Mouse (Mus musculus) bone marrow, adult 2 months (tissue): Measurements from ENCODE around the gene Eif4e. TPM values are rescaled to one million over a fixed set of nuclear protein-coding genes. Genes with fewer than 3 reads are reported as not detected.

Source experiments
- H3K27ac ChIP-seq: fragments of 200-500 bp; 2 replicates; pipeline ENCODE4 v1.5.1; 2012; ENCODE audit warnings: low read depth, mild to moderate bottlenecking, control low read depth, inconsistent platforms, low read length; ENCODE audit not compliant: control insufficient read depth, poor library complexity, insufficient read depth
- H3K4me1 ChIP-seq: fragments of 200-500 bp; 2 replicates; pipeline ENCODE4 v1.6.1; 2011; ENCODE audit warnings: low read length; ENCODE audit not compliant: control insufficient read depth, insufficient read depth
- H3K4me3 ChIP-seq: fragments of 200-500 bp; replicated peaks from 2 replicates; pipeline ENCODE3; 2011; ENCODE audit warnings: mild to moderate bottlenecking, low read depth, low read length, control low read depth; ENCODE audit not compliant: control insufficient read depth
- CTCF ChIP-seq: fragments of 200-500 bp; IDR thresholded peaks from 2 replicates; pipeline ENCODE4 v1.5.1; 2011; ENCODE audit warnings: low read length, control low read depth; ENCODE audit not compliant: control insufficient read depth, insufficient read depth
- POLR2A ChIP-seq: fragments of 200-500 bp; IDR thresholded peaks from 2 replicates; pipeline ENCODE4 v1.6.1; 2011; ENCODE audit warnings: low read depth, mild to moderate bottlenecking, control low read depth, low read length, borderline replicate concordance; ENCODE audit not compliant: control insufficient read depth
- WGBS: fragments of 180-500 bp; shearing (Covaris S2); methylation state at CpG from one replicate; pipeline ENCODE4 v1.1.7; 2018; 5-methylcytosine and 5-hydroxymethylcytosine counted together
- polyA plus RNA-seq: library from polyadenylated mRNA; stranded (reverse); fragments of >200 nt; gene quantifications from 2 replicates; pipeline ENCODE4 v1.2.4, GENCODE M21; 2011; ENCODE audit warnings: low replicate concordance; ENCODE audit not compliant: missing spikeins, insufficient read depth, insufficient read length

The Eif4e gene
- polyA plus RNA-seq, 1 experiment, result 78.5 TPM

- Histone ChIP-seq H3K27ac (peak overlapping the region; percentile 72), H3K4me1 (no peaks in the 10 kb centered on the region; the same call in 1 of the 2 replicates), H3K4me3 (peak overlapping the region; percentile 74)
- TF ChIP-seq CTCF (no peak), POLR2A (no peak)
- under 1% methylated on average over 58 of the region's 64 CpGs for WGBS
Measured at GRCm38 (mm10) chr3:138527667-138528231, 1.8 kb downstream of the Eif4e start.

- Histone ChIP-seq H3K4me1 (no peaks in the 10 kb centered on the region; the same call in 1 of the 2 replicates), H3K27ac (no peak overlapping the region; the same call in 1 of the 2 replicates), H3K4me3 (peak overlapping the region; percentile 74)
- 4% methylated on average over 16 of the region's 16 CpGs for WGBS
- TF ChIP-seq POLR2A (no peak), CTCF (no peak)
Measured at GRCm38 (mm10) chr3:138528265-138528664, 2.3 kb downstream of the Eif4e start.

- no peak overlapping the region for H3K27ac ChIP-seq
- no peak for TF ChIP-seq POLR2A
- TF ChIP-seq CTCF, result no peak
- H3K4me3 ChIP-seq, result no peak overlapping the region
- 67% methylated on average over 8 of the region's 8 CpGs for WGBS
- peaks cover 1% of the 10 kb centered on the region; the same call in 1 of the 2 replicates for H3K4me1 ChIP-seq
Measured at GRCm38 (mm10) chr3:138530578-138531478, 4.8 kb downstream of the Eif4e start.

- Histone ChIP-seq H3K4me1 (peaks cover 1% of the 10 kb centered on the region; the same call in 1 of the 2 replicates), H3K4me3 (no peak overlapping the region), H3K27ac (no peak overlapping the region)
- WGBS, result 54% methylated on average over 12 of the region's 12 CpGs
- TF ChIP-seq CTCF (no peak), POLR2A (no peak)
Measured at GRCm38 (mm10) chr3:138531479-138532181, 5.7 kb downstream of the Eif4e start.

- WGBS, result 34% methylated on average over 2 of the region's 2 CpGs
- no peak overlapping the region for H3K27ac ChIP-seq
- TF ChIP-seq POLR2A, result no peak
- no peak for TF ChIP-seq CTCF
- H3K4me3 ChIP-seq, result no peak overlapping the region
- peaks cover 1% of the 10 kb centered on the region; the same call in 1 of the 2 replicates for H3K4me1 ChIP-seq
Measured at GRCm38 (mm10) chr3:138532764-138533163, 6.8 kb downstream of the Eif4e start.

- no peak overlapping the region for H3K27ac ChIP-seq
- WGBS, result 87% methylated on average over 2 of the region's 2 CpGs
- no peak for TF ChIP-seq POLR2A
- TF ChIP-seq CTCF, result no peak
- peaks cover 1% of the 10 kb centered on the region; the same call in 1 of the 2 replicates for H3K4me1 ChIP-seq
- H3K4me3 ChIP-seq, result no peak overlapping the region
Measured at GRCm38 (mm10) chr3:138536031-138536430, 10.1 kb downstream of the Eif4e start.

- no peaks in the 10 kb centered on the region for H3K4me1 ChIP-seq
- no peak overlapping the region for H3K27ac ChIP-seq
- TF ChIP-seq CTCF, result no peak
- TF ChIP-seq POLR2A, result no peak
- WGBS, result 22% methylated on average over 3 of the region's 3 CpGs
- no peak overlapping the region for H3K4me3 ChIP-seq
Measured at GRCm38 (mm10) chr3:138542621-138543020, 16.6 kb downstream of the Eif4e start.

GRCm38 (mm10) chr3:138544117-138544516, 18.1 kb downstream of the Eif4e start:
- TF ChIP-seq CTCF, result no peak
- no peak for TF ChIP-seq POLR2A
- Histone ChIP-seq H3K4me3 (no peak overlapping the region), H3K4me1 (no peaks in the 10 kb centered on the region), H3K27ac (no peak overlapping the region)
- WGBS, result 77% methylated on average over 4 of the region's 4 CpGs
